Comparison of ENCODE assay signal across 8 mouse cellular contexts in genomic region chr6:95058017-95058416, GRCm38 (mm10). TPM values are rescaled to one million over a fixed set of nuclear protein-coding genes. Genes with fewer than 3 reads are reported as not detected.
DNase-seq lines count a peak whose midpoint lies in the region; ATAC-seq and TF ChIP-seq lines count a peak whose summit lies in the region.

No protein-coding gene starts in this region.

- H3K36me3 ChIP-seq in heart, postnatal 0 days (replicated peaks; ENCODE audit: control insufficient read depth, insufficient read depth, low read length), result no peaks in the 10 kb centered on the region
- no peaks in the 10 kb centered on the region for H3K36me3 ChIP-seq in heart, embryonic 10.5 days

- no peak overlapping the region for H3K9ac ChIP-seq in heart, postnatal 0 days (replicated peaks; ENCODE audit: low read depth, low read length)

- H3K27me3 ChIP-seq in heart, postnatal 0 days (ENCODE audit: control insufficient read depth, insufficient read depth, low read length), result no peaks in the 10 kb centered on the region
- H3K27me3 ChIP-seq in heart, embryonic 10.5 days (ENCODE audit: insufficient read depth, poor library complexity, severe bottlenecking), result no peaks in the 10 kb centered on the region

- TF ChIP-seq EP300 in heart, postnatal 0 days (IDR thresholded peaks at IDR 0.05; ENCODE audit: low read depth), result no peak

- no peaks in the 10 kb centered on the region for H3K4me1 ChIP-seq in heart, postnatal 0 days (ENCODE audit: control insufficient read depth, insufficient read depth)
- H3K4me1 ChIP-seq in heart, embryonic 10.5 days, result no peaks in the 10 kb centered on the region; the same call in 1 of the 2 replicates

- TF ChIP-seq CTCF in heart, postnatal 0 days (IDR thresholded peaks at IDR 0.05; ENCODE audit: low read depth), result peak; percentile 70

- no peaks in the 10 kb centered on the region for H3K9me3 ChIP-seq in heart, postnatal 0 days (replicated peaks; ENCODE audit: control insufficient read depth, low read length)
- H3K9me3 ChIP-seq in heart, embryonic 10.5 days, result no peaks in the 10 kb centered on the region

- no peak for ATAC-seq in heart, postnatal 0 days (ENCODE audit: insufficient read depth, low read depth)

- no peak overlapping the region for H3K4me2 ChIP-seq in heart, postnatal 0 days (ENCODE audit: low read depth, low read length)

- peak; percentile 55 for DNase-seq in heart, postnatal 0 days (ENCODE audit: low spot score)
- DNase-seq in heart, embryonic 10.5 days (ENCODE audit: low spot score), result no peak
- peak; percentile 39 to 41 for DNase-seq in right cerebral cortex, postnatal 10 days (ENCODE audit: low spot score in 2 of 2)
- DNase-seq in right cerebral cortex, postnatal 14 days, result no peak
- peak; percentile 45 for DNase-seq in embryo, embryonic 9.5 days (ENCODE audit: extremely low spot score)
- peak; percentile 58 for DNase-seq in mesoderm, embryonic 11.5 days (ENCODE audit: low read depth, low spot score)
- DNase-seq in natural killer cell, adult 2 months (ENCODE audit: low spot score in 2 of 2), result no peak
- DNase-seq in heart, postnatal 4 days, result no peak

- H3K4me3 ChIP-seq in heart, postnatal 0 days (ENCODE audit: low read depth, low read length), result no peak overlapping the region
- H3K4me3 ChIP-seq in heart, embryonic 10.5 days, result no peak overlapping the region

- 29% methylated on average over 4 of the region's 4 CpGs for WGBS in heart, postnatal 0 days
- WGBS in heart, embryonic 10.5 days, result 38% methylated on average over 4 of the region's 4 CpGs

- H3K27ac ChIP-seq in heart, postnatal 0 days (ENCODE audit: low read depth), result no peak overlapping the region
- no peak overlapping the region for H3K27ac ChIP-seq in heart, embryonic 10.5 days

RNA-seq across cellular contexts. Expression of gene Kbtbd8, which starts 59.0 kb away (rescaled TPM):
- 0.12 TPM in 1 of 2 replicates, not detected in the other for total RNA-seq in heart, postnatal 0 days (2014; rRNA removed; ENCODE audit: low replicate concordance)
- 0.12 and 0.25 TPM in 2 replicates for polyA plus RNA-seq in heart, postnatal 0 days (2015; fragmentation: Nextera tagmentation; extraction: Ambion mirVana)
- polyA plus RNA-seq in heart, embryonic 10.5 days (2016; fragmentation: Nextera tagmentation; extraction: Ambion mirVana), result 3.7 and 4.6 TPM in 2 replicates
- total RNA-seq in heart, postnatal 4 days (2021), result under 1 TPM; 0.24 to 0.32 TPM

Comparison
In these comparisons a context has a peak if more than half of its experiments do, and no peak if none do; other contexts are left out.
1. DNase-seq: peak in heart, postnatal 0 days (single experiment), right cerebral cortex, postnatal 10 days (2 of 2), embryo, embryonic 9.5 days (single experiment) and mesoderm, embryonic 11.5 days (single experiment); none in heart, embryonic 10.5 days (single experiment), right cerebral cortex, postnatal 14 days (single experiment), natural killer cell, adult 2 months (0 of 2) and heart, postnatal 4 days (single experiment).